Mouse (Mus musculus): ENCODE measurements at regions not wholly inside any gene's neighbourhood (a gene's known extent, or its start where the extent isn't known, plus 50 kb on each side); places are given as distances from the start of the nearest gene placed in this dataset.

- H3K9me3 ChIP-seq = no peaks in the 10 kb centered on the region
- ATAC-seq = no peak
- H3K36me3 ChIP-seq = no peaks in the 10 kb centered on the region
- no peak overlapping the region for H3K4me3 ChIP-seq (replicated peaks)
- no peaks in the 10 kb centered on the region for H3K4me1 ChIP-seq (replicated peaks)
- H3K27ac ChIP-seq = no peak overlapping the region
- no peak overlapping the region for H3K4me2 ChIP-seq (replicated peaks)
- H3K9ac ChIP-seq (replicated peaks) = no peak overlapping the region
- 56% methylated on average over 4 of the region's 4 CpGs for WGBS
- H3K27me3 ChIP-seq = no peaks in the 10 kb centered on the region
Measured at GRCm38 (mm10) chr2:161231405-161231804, 122.5 kb upstream of the Chd6 start.

- no peak overlapping the region for H3K4me3 ChIP-seq (replicated peaks)
- no peak overlapping the region for H3K4me2 ChIP-seq (replicated peaks)
- no peak overlapping the region for H3K9ac ChIP-seq (replicated peaks)
- peaks cover 6% of the 10 kb centered on the region; the same call in 1 of the 2 replicates for H3K4me1 ChIP-seq (replicated peaks)
- 77% methylated on average over 8 of the region's 8 CpGs for WGBS
- no peaks in the 10 kb centered on the region for H3K36me3 ChIP-seq
- no peak for ATAC-seq
- no peaks in the 10 kb centered on the region for H3K27me3 ChIP-seq
- H3K9me3 ChIP-seq = no peaks in the 10 kb centered on the region
- H3K27ac ChIP-seq = no peak overlapping the region
Measured at GRCm38 (mm10) chr2:161215736-161216135, 106.9 kb upstream of the Chd6 start.

- Histone ChIP-seq H3K4me2 (replicated peaks) (no peak overlapping the region), H3K4me3 (replicated peaks) (no peak overlapping the region), H3K27ac (no peak overlapping the region), H3K9me3 (no peaks in the 10 kb centered on the region), H3K4me1 (replicated peaks) (peaks cover 6% of the 10 kb centered on the region; the same call in 1 of the 2 replicates), H3K27me3 (no peaks in the 10 kb centered on the region), H3K36me3 (no peaks in the 10 kb centered on the region), H3K9ac (replicated peaks) (no peak overlapping the region)
- peak; percentile 77; the same call in 1 of the 2 replicates for ATAC-seq
- WGBS = 20% methylated on average over 15 of the region's 15 CpGs
Measured at GRCm38 (mm10) chr2:161214681-161215458, 106.0 kb upstream of the Chd6 start.

GRCm38 (mm10) chr2:161212322-161212882 lies 103.5 kb upstream of the Chd6 start:
- Histone ChIP-seq H3K27me3 (no peaks in the 10 kb centered on the region), H3K9ac (replicated peaks) (no peak overlapping the region), H3K4me2 (replicated peaks) (no peak overlapping the region), H3K4me3 (replicated peaks) (no peak overlapping the region), H3K4me1 (replicated peaks) (peaks cover 2% of the 10 kb centered on the region; the same call in 1 of the 2 replicates), H3K36me3 (no peaks in the 10 kb centered on the region), H3K9me3 (no peaks in the 10 kb centered on the region), H3K27ac (peak overlapping the region; percentile 35; the same call in 1 of the 2 replicates)
- WGBS = 78% methylated on average over 13 of the region's 13 CpGs
- 0 out of 2 replicates have a peak, but pooled peaks have one; percentile 40 for ATAC-seq

GRCm38 (mm10) chr2:161196713-161197372 lies 88.0 kb upstream of the Chd6 start:
- ATAC-seq = no peak

GRCm38 (mm10) chr2:161187516-161187915 lies 78.6 kb upstream of the Chd6 start:
- no peaks in the 10 kb centered on the region for H3K9me3 ChIP-seq
- H3K9ac ChIP-seq (replicated peaks) = no peak overlapping the region
- 15% methylated on average over 1 of the region's 1 CpGs for WGBS
- H3K27me3 ChIP-seq = no peaks in the 10 kb centered on the region
- no peaks in the 10 kb centered on the region for H3K36me3 ChIP-seq
- H3K4me2 ChIP-seq (replicated peaks) = no peak overlapping the region
- ATAC-seq = no peak
- H3K4me1 ChIP-seq (replicated peaks) = no peaks in the 10 kb centered on the region
- no peak overlapping the region for H3K4me3 ChIP-seq (replicated peaks)
- no peak overlapping the region for H3K27ac ChIP-seq

More at GRCm38 (mm10) chr2:161196713-161197372, 88.0 kb upstream of the Chd6 start:
- Histone ChIP-seq H3K27me3 (no peaks in the 10 kb centered on the region), H3K36me3 (no peaks in the 10 kb centered on the region), H3K4me3 (replicated peaks) (no peak overlapping the region), H3K9me3 (no peaks in the 10 kb centered on the region), H3K27ac (no peak overlapping the region), H3K4me2 (replicated peaks) (no peak overlapping the region), H3K9ac (replicated peaks) (no peak overlapping the region), H3K4me1 (replicated peaks) (peaks cover 6% of the 10 kb centered on the region; the same call in 1 of the 2 replicates)
- 84% methylated on average over 7 of the region's 7 CpGs for WGBS

- Histone ChIP-seq H3K27me3 (no peaks in the 10 kb centered on the region), H3K9ac (replicated peaks) (no peak overlapping the region), H3K27ac (no peak overlapping the region), H3K36me3 (no peaks in the 10 kb centered on the region), H3K4me3 (replicated peaks) (no peak overlapping the region), H3K9me3 (no peaks in the 10 kb centered on the region), H3K4me1 (replicated peaks) (no peaks in the 10 kb centered on the region), H3K4me2 (replicated peaks) (no peak overlapping the region)
- ATAC-seq = no peak
Measured at GRCm38 (mm10) chr2:161185122-161185521, 76.2 kb upstream of the Chd6 start.

- H3K4me3 ChIP-seq (replicated peaks) = peak overlapping the region; percentile 53
- H3K4me1 ChIP-seq (replicated peaks) = peaks cover 5% of the 10 kb centered on the region; the same call in 1 of the 2 replicates
- H3K27ac ChIP-seq = peak overlapping the region; percentile 65; the same call in 1 of the 2 replicates
- H3K27me3 ChIP-seq = no peaks in the 10 kb centered on the region
- peak overlapping the region; percentile 61 for H3K4me2 ChIP-seq (replicated peaks)
- no peaks in the 10 kb centered on the region for H3K36me3 ChIP-seq
- WGBS = 2% methylated on average over 20 of the region's 20 CpGs
- peak; percentile 87 for ATAC-seq
- no peaks in the 10 kb centered on the region for H3K9me3 ChIP-seq
- H3K9ac ChIP-seq (replicated peaks) = peak overlapping the region; percentile 64
Measured at GRCm38 (mm10) chr2:161177355-161178021, 68.6 kb upstream of the Chd6 start.

GRCm38 (mm10) chr2:161166681-161167080 lies 57.8 kb upstream of the Chd6 start:
- Histone ChIP-seq H3K4me3 (replicated peaks) (no peak overlapping the region), H3K27ac (no peak overlapping the region), H3K9ac (replicated peaks) (no peak overlapping the region), H3K4me2 (replicated peaks) (no peak overlapping the region), H3K27me3 (no peaks in the 10 kb centered on the region), H3K36me3 (no peaks in the 10 kb centered on the region), H3K9me3 (no peaks in the 10 kb centered on the region), H3K4me1 (replicated peaks) (peaks cover 7% of the 10 kb centered on the region)
- WGBS = 14% methylated on average over 3 of the region's 3 CpGs
- no peak for ATAC-seq

- Histone ChIP-seq H3K4me1 (replicated peaks) (peaks cover 7% of the 10 kb centered on the region), H3K27ac (no peak overlapping the region), H3K27me3 (no peaks in the 10 kb centered on the region), H3K9ac (replicated peaks) (no peak overlapping the region), H3K4me3 (replicated peaks) (no peak overlapping the region), H3K9me3 (no peaks in the 10 kb centered on the region), H3K36me3 (no peaks in the 10 kb centered on the region), H3K4me2 (replicated peaks) (no peak overlapping the region)
- no peak for ATAC-seq
- 76% methylated on average over 3 of the region's 3 CpGs for WGBS
Measured at GRCm38 (mm10) chr2:161165495-161165894, 56.6 kb upstream of the Chd6 start.

- no peak overlapping the region for H3K4me3 ChIP-seq (replicated peaks)
- no peaks in the 10 kb centered on the region for H3K36me3 ChIP-seq
- no peak for ATAC-seq
- 76% methylated on average over 5 of the region's 5 CpGs for WGBS
- no peak overlapping the region for H3K4me2 ChIP-seq (replicated peaks)
- H3K9ac ChIP-seq (replicated peaks) = no peak overlapping the region
- H3K9me3 ChIP-seq = no peaks in the 10 kb centered on the region
- H3K27ac ChIP-seq = no peak overlapping the region
- H3K4me1 ChIP-seq (replicated peaks) = peaks cover 7% of the 10 kb centered on the region
- no peaks in the 10 kb centered on the region for H3K27me3 ChIP-seq
Measured at GRCm38 (mm10) chr2:161164320-161164719, 55.4 kb upstream of the Chd6 start.
